Mouse (Mus musculus) heart, postnatal 14 days (tissue): ENCODE measurements around the gene Gpc5. TPM values are rescaled to one million over a fixed set of nuclear protein-coding genes. Genes with fewer than 3 reads are reported as not detected.
A peak's percentile ranks its signal among the peaks of the same experiment; 100 is the strongest.

Experiments used
- DNase-seq, 2 experiments: peaks; one replicate each; pipeline ENCODE4 v3.0.0; 2021 to 2022
- intact Hi-C: fragments of 180-260 bp; cut with DNase I; formaldehyde crosslinking; loops from one replicate; pipeline ENCODE4 v1.15.1; 2025
- total RNA-seq, 2 experiments: library from RNA; stranded (reverse); gene quantifications; 2 replicates each; pipeline ENCODE4 v1.2.3; 2021

Gpc5 gene
- total RNA-seq, 2 experiments from 2014 or later: not detected

DNA sequence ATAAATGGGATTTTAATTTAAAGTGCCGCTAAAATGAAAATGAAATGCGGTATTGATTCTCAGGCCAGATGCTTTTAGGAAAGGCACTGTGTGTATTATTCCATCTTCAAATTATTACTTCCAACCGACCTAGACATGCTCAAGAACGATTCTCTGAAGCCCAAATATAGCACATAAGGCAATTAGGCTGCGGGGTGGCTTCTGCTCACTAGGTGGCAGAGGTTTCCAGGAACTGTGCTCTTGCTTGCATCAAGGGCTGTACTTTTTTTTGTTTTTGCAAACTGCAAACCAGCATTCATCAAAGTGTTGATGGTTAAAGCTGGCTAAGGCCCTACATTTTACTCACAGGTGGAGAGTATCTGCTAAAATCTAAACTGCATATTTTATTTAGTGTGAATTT lies 375.9 kb downstream of the Gpc5 start:
- intact Hi-C loops: no loop called here
- no peak for DNase-seq

DNA sequence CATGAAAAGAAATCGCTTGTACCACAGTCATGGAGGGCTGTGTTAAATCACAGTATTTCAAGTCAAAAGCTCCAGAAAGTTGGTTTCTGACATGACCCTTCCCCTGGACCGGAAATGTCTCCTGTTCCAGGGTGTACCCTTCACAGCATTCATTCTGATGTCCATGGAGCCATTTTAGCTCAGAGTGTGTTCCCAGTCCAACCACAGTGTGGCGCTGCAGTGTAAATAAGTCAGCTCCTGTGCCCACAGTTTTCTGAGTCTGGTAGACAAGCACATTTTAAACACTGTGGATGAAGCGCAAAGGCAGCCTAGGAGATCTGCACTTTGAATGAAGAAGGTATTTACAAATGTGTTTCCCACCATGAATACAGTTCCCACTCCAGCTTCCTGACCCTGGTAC lies 383.2 kb downstream of the Gpc5 start:
- intact Hi-C loops: no loop called here
- peak in 1 of 2 experiments; percentile 8 for DNase-seq

DNA sequence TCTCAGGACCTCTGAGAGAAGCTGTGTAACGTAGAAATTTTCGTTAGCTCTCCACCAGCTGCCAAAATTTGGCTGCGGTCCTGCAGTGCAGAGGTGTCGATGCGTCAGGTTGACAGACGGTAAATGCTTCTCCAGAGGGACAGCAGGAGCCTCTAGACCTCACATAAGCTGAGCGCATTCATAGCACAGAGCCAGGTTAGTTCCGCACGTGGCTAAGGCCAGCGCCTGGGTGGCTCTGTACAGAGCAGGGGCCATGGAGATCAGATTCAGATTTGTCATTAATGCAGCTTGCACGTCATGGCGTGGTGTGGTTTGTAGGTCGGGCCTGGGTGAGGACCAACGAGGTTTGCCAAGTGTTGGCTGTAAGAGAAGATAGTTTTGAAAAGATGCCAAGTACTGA lies 385.3 kb downstream of the Gpc5 start:
- intact Hi-C loops: no loop called here

DNA sequence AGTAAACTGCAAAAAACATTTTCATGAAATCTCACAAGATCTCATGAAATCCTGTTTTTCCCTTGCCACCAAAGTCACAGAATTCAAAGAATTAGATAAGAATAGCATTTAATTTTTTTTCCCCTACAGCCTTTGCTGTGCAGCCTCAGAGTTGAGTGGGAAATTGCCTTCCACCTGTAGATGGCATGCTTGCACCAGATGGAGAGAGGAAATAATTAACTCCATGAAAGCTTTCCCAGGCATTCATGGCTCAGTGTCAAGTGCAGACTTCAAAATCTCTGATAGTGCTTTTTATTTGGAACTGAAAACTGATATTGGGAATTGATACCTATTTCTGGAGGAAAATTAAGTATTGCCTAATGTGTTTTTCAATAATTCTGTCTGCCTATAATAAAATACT lies 393.1 kb downstream of the Gpc5 start:
- DNase-seq: peak in 1 of 2 experiments; percentile 5
- intact Hi-C loops: no loop called here

More for the DNA sequence above, 385.3 kb downstream of the Gpc5 start:
- DNase-seq: no peak

DNA sequence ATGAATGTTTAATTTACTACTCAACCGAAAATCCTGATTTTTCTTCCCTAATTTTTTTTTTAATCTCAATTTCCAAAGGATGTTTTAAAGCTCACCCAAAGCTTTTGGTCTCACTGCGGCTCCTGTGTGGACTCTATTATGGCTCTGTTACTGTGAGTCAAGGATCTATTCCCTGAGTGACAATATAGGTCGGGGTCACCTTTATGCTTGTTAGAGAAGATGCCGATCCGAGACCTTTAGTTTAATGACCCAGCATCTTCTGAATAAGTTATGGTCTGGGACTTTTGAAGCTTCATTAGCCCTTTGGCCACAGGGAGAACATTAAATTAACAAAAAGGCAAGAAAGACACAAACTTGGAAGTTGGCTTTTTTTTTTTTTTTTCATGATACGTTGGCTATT lies 408.8 kb downstream of the Gpc5 start:
- DNase-seq: no peak
- intact Hi-C loops: no loop called here

DNA sequence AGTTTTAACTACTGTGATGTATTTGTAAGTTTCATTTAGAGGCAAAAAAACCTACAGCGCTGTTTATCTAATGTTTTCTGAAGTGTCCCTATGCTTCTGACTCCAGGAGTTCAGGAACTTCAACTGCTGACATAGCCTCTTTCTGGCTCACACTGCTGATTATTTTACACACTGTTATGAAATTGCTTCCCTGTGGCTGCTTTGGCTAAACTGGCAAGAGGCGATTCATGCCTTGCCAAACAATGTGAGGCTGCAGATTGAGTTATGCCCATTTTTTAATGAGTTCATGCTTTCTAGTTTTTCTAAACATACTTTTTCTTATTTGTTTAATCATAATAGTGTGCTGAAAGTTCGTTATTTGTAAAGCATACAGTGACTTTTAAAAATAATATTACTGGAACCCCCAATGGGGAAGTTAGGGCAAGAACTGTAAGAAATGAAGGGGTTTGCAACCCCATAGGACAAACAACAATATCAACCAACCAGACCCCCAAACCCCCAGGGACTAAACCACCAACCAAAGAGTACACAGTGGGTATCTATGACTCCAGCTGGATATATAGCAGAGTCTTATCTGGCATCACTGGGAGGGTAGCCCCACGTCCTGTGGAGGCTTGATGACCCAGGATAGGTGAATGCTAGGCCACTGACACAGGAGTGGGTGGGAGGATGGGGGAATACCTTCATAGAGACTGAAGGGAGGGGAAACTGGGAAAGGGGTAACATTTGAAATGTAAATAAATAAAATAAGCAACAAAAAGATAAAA lies 454.7 kb downstream of the Gpc5 start:
- no peak for DNase-seq
- intact Hi-C loops: no loop called here

DNA sequence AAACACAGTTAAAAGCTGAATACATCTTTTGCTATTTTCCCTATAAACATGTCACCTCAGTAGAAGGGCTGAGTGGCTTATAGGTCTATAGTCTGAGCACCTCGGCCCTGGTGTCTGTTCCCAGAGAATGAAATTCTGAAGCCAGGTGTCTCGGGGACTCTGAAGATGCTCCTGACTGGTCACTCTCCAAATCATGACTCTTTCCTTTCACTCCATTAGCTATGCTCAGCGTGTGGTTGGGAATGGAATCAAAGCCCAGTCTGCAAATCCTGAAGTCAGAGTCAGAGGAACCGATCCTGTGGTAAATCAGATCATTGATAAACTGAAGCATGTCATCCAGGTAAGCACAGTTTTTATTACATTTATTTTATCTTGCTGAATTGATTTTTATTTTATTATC lies 460.0 kb downstream of the Gpc5 start:
- intact Hi-C loops: no loop called here
- no peak for DNase-seq

DNA sequence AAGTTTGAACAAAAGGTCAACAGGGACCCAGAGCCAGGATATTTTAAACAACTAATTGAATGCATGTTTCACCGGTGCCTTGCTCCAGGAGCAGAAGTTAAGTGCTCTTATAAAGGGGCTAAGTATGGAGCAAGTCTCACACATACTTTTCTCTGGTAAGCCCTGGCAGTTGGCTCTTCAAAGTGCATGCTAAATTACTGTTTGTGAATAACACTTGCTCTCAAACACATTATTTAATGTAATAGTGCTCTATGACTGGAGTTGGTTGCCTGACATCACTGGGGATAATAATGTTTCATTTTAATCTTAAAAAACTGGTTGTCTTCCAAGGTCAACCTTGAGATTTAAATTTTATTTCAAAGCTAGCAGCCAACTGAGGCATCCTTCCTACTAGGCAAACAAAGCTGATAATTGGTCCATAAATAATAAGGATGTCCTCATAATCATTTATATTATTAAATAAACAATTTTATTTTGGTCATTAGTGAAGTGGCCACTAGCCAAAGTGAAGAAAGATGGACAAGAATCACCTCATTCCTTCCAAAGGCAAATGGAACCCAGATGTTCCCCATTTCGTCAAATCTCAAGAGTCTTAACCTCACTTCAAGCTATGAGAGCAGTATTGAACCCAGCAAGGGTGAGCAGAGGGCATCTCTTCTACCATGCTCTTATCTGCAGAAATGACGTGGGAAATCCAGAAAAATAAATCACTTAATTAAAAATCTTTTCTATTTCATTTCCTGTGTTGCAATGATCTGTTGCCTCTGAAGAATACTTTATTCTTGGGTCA lies 488.6 kb downstream of the Gpc5 start:
- intact Hi-C loops: no loop called here
- DNase-seq: no peak

DNA sequence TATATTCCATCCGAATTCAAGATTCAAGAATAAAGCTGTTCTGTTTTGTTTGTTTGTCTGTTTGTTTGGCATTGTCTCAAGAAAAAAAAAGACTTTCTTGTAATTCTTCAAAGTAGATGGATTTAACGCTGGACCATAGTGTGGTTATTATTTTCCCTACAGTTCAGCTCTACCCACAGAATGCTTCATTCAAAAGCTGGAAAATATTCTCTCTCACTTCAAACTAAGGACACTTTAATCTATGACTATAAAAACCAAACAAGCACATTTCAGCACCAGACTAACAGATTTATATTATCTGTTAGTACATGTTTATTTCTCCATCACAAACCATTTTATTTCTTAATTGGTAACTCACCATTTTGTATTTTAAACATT lies 489.2 kb downstream of the Gpc5 start:
- intact Hi-C loops: no loop called here
- DNase-seq: no peak

DNA sequence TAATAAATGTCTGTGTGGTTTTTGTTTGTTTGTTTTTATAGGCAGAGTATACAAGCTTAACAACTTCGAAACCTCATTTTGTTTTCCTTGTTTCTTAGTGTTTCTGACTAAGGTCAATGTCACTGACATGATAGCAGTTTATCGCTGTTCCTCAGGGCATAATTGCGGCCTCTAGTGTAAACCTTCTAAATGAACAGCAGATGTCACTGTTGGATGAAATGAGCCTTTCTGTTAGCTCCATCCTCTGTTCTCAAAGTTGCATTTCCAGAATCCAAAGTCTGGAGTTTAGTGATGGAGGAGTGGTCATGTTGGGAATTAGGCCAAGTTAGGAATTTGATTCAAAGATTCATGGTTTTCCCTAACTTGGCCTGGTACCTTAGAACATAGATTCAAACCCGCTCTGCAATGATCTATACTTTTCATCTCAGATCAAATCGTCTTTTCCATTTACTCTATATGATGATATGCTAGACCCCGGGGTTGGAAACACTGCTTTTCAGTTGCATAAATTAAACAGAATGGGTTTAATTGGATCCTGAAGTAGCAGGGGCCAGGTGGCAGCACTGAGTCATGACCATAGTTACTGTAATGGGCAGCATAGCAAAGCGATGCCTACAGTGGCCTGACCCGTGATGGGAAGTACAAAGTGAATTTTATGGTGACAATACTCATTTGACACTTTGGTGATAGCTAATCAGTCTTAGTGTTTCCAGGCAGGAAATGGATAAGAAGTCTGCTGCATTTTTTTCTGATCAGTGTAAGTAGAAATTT lies 508.4 kb downstream of the Gpc5 start:
- intact Hi-C loops: no loop called here
- DNase-seq: no peak

DNA sequence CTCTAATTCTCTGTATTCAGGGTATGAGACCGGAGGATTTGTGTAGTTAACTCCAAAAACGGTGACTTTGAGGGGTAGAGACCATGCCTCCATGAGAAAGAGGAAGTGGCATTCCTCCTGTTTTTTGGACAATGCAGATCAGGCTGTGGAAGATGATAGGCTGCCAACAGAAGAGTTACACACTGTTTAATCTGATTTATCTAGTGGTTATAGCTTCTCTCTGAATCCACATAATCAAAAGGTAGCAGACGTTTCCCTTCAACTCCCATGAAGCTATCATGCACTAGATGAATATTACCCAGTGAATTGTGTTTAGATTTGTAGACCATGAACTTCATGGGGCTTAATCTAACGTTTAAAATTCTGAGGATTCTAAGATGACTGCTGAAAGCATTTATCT lies 522.1 kb downstream of the Gpc5 start:
- intact Hi-C loops: no loop called here
- DNase-seq: no peak

DNA sequence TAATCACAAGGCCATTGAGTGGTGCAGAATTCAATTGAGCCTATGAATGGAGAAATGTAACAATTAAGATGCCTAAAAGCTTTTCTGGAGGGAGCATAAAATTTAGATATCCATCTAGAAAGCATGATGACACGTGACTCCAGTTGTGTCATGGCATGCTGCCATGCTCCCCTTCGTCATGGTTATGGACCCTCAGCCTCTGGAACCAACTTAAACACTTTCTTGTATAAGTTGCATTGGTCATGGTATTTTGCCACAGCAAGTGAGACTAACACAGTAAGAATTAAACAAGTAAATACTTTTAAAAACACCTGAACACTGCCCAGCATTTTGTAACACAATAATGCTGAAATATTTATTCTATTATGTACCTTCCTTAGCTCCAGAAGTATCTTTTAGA lies 524.3 kb downstream of the Gpc5 start:
- intact Hi-C loops: no loop called here
- no peak for DNase-seq

DNA sequence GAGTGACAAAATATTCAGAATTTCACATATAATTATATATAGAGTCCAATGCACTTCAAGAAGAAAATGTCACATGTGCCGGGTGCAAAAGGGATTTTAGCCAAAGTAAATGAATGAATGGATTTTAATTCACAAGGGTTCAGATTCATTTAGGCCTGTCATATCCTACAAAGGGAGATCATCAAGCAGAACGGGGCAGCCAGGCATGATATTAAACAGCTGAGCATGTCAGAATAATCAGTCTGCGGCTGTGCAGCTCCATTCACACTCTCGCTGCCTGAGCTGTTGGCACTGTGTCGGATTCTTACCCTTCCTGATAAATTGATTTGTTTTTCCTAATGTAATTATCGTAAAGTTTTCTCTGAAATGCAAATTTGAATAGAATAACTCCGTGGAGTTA lies 524.8 kb downstream of the Gpc5 start:
- intact Hi-C loops: no loop called here
- DNase-seq: no peak

DNA sequence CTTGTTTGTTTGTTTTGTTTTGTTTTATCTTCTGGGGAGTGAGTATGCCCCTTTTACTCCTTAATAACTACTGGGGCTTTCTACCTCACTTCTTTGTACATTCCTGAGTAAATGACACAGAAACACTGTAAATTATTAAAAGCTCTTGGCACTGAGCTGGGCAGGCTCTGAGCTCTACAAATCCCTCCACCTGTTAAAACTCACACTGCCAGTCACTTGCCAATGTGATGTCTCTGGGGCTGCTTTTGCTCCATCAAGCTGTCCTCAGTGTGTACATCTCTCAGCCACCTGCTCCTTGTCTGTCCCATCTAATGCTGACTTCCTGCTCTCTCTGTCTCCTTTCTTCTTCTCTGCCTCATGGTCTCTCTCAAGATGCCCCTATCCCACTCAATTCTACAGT lies 528.5 kb downstream of the Gpc5 start:
- intact Hi-C loops: no loop called here
- DNase-seq: no peak

DNA sequence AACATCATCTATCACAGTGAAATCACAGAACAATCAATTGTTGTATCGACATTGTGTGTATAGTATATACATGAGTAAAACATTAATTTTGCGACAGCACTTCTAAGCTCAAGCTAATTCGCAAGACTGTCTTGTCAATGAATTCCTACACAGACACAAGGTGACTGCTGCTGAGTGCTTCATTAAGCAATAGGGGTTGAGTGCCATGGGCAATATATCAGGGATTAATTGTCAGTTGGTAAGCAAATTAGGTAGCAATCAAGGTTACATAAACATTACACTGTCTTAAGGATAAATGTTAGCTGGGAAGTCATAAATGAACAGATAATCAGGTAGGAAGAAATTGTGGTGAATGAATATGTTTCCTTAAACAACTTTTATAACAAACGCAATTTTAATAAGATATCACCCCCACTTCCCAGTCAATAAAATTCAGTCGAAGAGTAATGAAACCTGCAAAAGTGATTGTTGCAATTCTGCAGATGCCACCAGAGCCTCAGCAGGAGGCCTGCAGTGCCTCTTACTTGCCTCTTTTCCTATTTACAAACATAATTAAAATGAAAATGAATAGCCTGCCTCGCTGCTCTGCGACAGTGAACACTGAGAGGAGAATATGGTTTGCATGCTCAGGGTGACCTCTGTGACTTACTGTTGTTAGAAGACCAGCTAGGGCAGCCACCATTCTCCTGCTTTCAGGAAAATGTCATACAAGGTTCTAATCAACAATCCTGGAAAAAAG lies 539.3 kb downstream of the Gpc5 start:
- no peak for DNase-seq
- intact Hi-C loops: no loop called here

DNA sequence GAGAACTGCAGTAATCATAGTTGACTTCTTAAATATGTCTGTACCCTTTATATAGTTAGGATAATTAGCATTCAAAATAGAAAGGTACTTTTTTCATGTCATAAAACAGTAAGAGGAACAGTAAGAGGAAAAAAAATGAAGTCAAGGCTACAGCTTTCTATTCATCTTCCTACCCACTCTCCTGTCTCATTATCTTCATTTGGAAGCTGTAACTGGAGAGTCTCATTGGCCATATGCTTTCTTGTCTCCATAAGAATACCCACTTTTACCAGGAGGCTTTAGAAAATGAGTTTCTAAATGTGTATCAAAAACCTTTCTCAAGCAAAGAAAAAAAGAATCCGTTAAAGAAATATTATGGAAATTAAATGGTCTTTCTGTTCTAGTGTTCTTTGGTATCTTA lies 541.3 kb downstream of the Gpc5 start:
- intact Hi-C loops: no loop called here
- no peak for DNase-seq

DNA sequence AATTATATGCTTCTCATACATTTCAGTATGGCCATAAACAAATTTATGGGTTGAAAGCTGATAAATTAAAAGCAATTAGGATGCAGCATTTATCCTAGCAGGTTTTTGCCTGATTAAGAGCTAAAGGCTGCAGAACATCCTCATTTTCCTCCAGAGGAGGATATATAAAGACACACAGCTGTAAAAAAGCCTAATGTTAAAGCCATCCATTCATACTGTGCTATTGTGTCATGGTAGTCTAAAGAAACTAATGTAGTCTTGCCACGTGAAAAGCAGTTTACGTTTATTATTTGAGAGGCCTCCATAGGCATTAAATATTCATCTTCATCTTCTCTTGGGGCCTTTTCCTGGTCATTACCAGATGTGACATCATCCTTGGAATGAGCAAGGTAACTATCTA lies 587.9 kb downstream of the Gpc5 start:
- intact Hi-C loops: no loop called here

DNA sequence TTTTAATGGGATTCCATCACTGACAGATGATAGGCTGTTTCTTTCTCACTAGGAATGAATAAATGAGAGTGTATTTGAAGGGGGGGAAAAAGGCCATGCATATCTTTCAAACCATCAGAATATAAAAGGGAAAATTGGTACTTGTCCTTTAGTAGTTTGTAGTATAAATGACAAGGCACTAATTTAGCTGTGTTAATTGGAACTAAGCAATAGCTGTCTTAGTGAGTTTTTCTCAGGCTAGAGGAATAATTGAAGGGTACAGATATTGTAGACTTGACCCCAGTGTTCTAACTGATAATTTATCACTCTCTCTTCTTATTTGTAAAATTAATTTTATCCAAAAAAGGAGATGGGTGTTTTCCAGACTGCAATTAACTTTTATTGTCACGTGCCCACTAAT lies 654.0 kb downstream of the Gpc5 start:
- intact Hi-C loops: no loop called here
- DNase-seq: no peak

More for the DNA sequence above, 587.9 kb downstream of the Gpc5 start:
- DNase-seq: no peak

DNA sequence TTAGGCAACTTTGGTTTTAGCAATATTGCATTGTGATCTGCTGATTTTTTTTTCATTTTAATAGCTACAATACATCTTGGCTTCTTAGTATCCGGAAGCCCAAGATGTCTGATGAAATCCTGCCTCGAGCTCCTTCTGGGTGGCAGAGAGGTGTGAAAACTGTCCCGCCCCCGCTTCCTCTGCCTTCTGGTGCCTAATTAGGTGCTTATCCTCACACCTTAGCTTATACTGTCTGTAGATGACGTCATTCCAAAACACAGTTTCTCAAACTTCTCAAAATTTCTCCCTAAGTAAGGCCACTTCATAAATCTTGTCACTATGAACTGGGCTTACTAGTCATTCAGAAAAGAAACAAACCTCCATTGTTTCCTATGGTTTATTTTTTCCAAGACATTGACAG lies 668.2 kb downstream of the Gpc5 start:
- no peak for DNase-seq

DNA sequence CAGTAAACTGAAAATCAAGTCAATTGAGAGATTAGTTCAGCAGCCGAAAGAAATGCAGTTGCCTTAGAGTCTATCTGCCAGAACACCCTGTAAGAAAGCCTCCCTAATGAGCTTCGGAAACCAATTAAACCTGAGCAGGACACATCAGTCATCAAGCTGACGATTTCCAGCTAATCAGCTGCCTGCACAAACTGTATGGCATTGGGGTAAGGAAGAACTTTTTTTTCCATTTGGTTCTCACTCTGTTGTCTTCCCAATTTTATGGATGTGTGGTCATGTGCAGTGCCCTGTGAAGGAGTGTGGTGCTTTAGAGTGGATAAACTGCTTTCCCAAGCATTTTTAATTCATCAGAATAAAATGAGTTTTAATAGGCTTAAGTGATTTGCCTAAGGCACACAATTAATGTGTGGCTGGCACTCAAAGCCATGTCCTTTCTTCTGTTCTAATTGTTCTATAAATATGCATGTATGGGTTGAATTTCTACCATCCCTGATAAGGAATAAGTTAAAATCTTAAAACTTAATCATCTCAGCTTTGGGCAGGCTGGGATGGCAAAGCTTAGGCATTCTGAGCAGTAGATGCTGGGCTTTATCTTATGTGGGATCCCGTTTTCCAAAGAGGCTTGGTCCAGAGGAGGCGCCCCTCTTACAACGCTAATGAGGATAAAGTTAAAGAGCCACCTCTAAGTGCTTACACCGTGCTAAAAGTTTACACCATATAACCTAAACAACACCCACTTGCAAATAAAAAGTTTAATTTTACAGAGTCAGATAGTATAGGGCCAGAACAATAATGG lies 687.6 kb downstream of the Gpc5 start:
- DNase-seq: no peak
- intact Hi-C loops: no loop called here

More for the DNA sequence above, 668.2 kb downstream of the Gpc5 start:
- intact Hi-C loops: no loop called here
